Mouse (Mus musculus): Measurements from ENCODE around the gene Serpini1. TPM values are rescaled to one million over a fixed set of nuclear protein-coding genes. Genes with fewer than 3 reads are reported as not detected.
A peak's percentile ranks its signal among the peaks of the same experiment; 100 is the strongest.

Gene Serpini1
- 3.6 and 8.0 TPM in 2 replicates for total RNA-seq (2021)
- long read RNA-seq, experiment 1, full-length matches to known transcripts = 4 of 4 reads
- long read RNA-seq, experiment 1, partial matches to known transcripts = 0 of 4 reads
- long read RNA-seq, experiment 1, other reads (novel, unspliced or antisense) = 0 of 4 reads
- long read RNA-seq, experiment 2, full-length matches to known transcripts = 3 of 4 reads
- long read RNA-seq, experiment 2, partial matches to known transcripts = 0 of 4 reads
- long read RNA-seq, experiment 2, other reads (novel, unspliced or antisense) = 1 of 4 reads

- DNase-seq = peak; percentile 91
Observed at GRCm38 (mm10) chr3:75557292-75557691, at the start of gene Serpini1. Serpini1 (plus strand) TSS chr3:75557547.

GRCm38 (mm10) chr3:75517631-75518250 is 39.6 kb upstream of the Serpini1 start:
- peak; percentile 62 for DNase-seq

- no peak for DNase-seq
Observed at GRCm38 (mm10) chr3:75521314-75521713, 36.0 kb upstream of the Serpini1 start.

GRCm38 (mm10) chr3:75522527-75522926 is 34.8 kb upstream of the Serpini1 start:
- DNase-seq = no peak

GRCm38 (mm10) chr3:75531074-75531473 is 26.3 kb upstream of the Serpini1 start:
- no peak for DNase-seq

- no peak for DNase-seq
Observed at GRCm38 (mm10) chr3:75534045-75534834, 23.1 kb upstream of the Serpini1 start.

- DNase-seq = no peak
Observed at GRCm38 (mm10) chr3:75541259-75541658, 16.1 kb upstream of the Serpini1 start.

GRCm38 (mm10) chr3:75542852-75543251 is 14.5 kb upstream of the Serpini1 start:
- DNase-seq = no peak

- no peak for DNase-seq
Observed at GRCm38 (mm10) chr3:75544287-75544686, 13.1 kb upstream of the Serpini1 start.

GRCm38 (mm10) chr3:75551248-75551647 is 6.1 kb upstream of the Serpini1 start:
- DNase-seq = no peak

GRCm38 (mm10) chr3:75556121-75556694 is 1.1 kb upstream of the Serpini1 start:
- DNase-seq = no peak

- DNase-seq = peak; percentile 99
Observed at GRCm38 (mm10) chr3:75556695-75557291, 554 bp upstream of the Serpini1 start, which contains the start of gene Pdcd10. Pdcd10 (minus strand) TSS chr3:75556856.

- DNase-seq = no peak
Observed at GRCm38 (mm10) chr3:75574074-75574473, 16.7 kb downstream of the Serpini1 start.

GRCm38 (mm10) chr3:75575582-75575981 is 18.2 kb downstream of the Serpini1 start:
- DNase-seq = no peak

GRCm38 (mm10) chr3:75579352-75579751 is 22.0 kb downstream of the Serpini1 start:
- peak; percentile 25 for DNase-seq

- peak; percentile 41 for DNase-seq
Observed at GRCm38 (mm10) chr3:75583293-75583692, 25.9 kb downstream of the Serpini1 start.

- DNase-seq = no peak
Observed at GRCm38 (mm10) chr3:75584898-75585297, 27.6 kb downstream of the Serpini1 start.

- DNase-seq = no peak
Observed at GRCm38 (mm10) chr3:75611019-75611418, 53.7 kb downstream of the Serpini1 start.

GRCm38 (mm10) chr3:75624627-75625026 is 67.3 kb downstream of the Serpini1 start:
- no peak for DNase-seq

GRCm38 (mm10) chr3:75630988-75631615 is 73.8 kb downstream of the Serpini1 start:
- DNase-seq = no peak

GRCm38 (mm10) chr3:75633221-75633620 is 75.9 kb downstream of the Serpini1 start:
- no peak for DNase-seq

- no peak for DNase-seq
Observed at GRCm38 (mm10) chr3:75633635-75634034, 76.3 kb downstream of the Serpini1 start.

All from adrenal gland, postnatal 14 days (tissue).